Mouse (Mus musculus) gastrocnemius, adult 8-10 months (tissue): ENCODE data around the gene Astn2. TPM values are rescaled to one million over a fixed set of nuclear protein-coding genes. Genes with fewer than 3 reads are reported as not detected.
"Not testable (repeated sequence)": the region's sequence is repeated elsewhere in the genome, so short reads cannot be mapped to it uniquely, and the experiment has no call there.

ENCODE experiments used
- DNase-seq, 2 experiments: peaks; one replicate each; pipeline ENCODE4 v3.0.0; 2022; ENCODE audit warnings: low spot score in 2 of 2
- total RNA-seq, 4 experiments: library from RNA; stranded (reverse); gene quantifications; 2 replicates each; pipeline ENCODE4 v1.2.4; 2022

The Astn2 gene
- total RNA-seq, 4 experiments from 2014 or later, result 0.64 to 0.82 (median 0.74) TPM

DNA sequence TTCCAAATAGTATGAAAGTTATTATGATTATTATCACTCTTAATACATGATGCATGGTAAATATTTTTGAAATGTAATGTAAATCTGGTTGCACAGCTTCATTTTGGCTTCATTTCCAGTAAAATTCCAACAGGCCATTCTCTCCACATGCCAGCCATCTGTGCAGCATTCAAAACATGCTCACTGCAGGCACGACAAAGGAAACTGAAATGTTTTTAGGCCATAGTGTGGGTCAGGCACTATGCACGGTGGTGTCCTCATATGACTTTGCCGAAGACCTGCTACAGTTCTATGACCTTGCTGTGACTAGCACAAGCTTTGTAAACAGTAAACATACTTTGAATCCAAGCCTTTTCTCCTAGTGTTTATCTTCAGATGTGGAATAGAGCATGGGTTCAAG lies 642.3 kb downstream of the Astn2 start:
- no peak for DNase-seq

DNA sequence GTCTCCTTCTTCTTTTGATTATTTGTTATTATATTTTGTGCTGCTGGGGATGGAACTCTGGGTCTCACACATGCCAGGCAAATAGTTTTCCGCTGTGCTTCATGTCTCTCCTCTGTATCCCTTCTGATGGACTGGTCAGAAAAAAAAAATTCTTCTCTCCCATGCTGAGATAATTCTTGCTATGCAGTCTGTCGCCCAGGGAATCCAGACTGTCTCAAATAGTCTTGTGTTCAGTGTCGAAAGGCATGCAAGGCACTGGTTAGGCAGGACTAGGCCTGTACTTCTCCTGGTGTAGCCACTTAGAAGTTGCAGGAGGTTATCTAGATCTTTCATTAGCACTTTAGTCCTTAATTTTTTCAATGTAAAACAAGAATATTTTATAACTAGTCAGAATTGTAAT lies 642.8 kb downstream of the Astn2 start:
- no peak for DNase-seq

DNA sequence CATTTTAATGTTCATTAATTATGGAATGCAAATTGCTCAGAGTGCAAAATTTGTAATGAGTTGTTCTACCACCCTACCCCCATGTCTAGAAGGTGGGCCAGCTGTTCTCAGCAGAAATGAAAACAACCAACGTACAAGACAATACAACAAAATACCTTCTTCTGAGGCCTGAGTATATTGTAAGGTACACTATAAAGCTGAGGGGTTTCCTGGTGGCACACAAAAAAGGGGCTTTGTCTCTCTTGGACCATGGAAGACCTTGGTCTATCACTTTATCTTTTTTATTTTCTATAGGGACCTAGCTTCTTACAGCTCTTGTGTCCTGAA lies 645.6 kb downstream of the Astn2 start:
- no peak for DNase-seq

DNA sequence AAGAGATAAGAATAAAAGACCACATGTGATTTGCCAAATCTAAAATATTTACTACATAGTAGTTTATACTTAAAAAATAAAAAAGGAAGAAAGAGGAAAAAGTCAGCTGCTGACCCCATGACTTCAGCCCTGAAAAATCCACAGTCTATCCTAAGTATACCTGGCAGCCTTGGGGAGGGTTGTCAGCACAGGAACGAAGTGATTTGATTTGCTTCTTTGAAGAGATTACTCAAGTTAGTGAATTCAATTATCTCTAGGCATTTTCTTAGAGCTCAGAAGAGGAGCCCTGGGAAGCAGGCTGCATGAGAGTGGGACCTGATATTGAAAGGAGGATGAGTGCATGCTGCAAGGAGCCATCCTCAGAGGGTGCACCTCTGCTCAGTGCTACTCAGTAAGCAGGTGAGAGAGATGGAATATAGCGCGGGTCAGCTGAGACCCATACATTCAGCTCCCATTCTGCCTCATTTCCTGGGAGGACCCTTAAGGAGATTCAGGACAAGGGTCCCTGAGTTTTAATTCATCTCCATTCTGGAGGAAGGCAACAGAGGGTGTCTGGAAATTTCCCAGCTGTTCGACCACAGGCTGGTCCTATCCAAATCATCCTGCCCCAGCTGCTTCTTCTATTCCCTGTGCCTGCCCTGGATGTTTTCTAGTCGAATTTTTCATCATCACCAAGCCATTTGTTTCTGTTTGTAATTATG lies 646.1 kb downstream of the Astn2 start:
- DNase-seq, result no peak

DNA sequence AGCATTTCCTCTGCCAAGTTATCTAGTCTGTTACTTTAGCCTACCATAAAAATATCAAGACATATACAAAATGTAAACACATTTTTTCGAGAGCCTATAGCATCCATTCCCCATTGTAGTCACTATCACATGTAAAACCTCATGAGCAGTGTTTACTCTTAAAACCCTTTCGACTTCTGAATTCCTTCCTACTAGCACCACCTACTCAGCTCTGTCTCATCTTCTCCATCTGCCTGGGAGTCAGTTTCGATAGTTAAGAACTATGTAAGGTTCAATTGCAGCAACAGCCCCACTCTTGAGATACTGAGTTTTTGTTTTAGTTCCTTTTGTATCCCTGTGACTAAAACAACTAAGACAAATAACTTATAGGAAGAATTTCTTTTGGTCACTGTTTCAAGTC lies 651.5 kb downstream of the Astn2 start:
- DNase-seq, result no peak

DNA sequence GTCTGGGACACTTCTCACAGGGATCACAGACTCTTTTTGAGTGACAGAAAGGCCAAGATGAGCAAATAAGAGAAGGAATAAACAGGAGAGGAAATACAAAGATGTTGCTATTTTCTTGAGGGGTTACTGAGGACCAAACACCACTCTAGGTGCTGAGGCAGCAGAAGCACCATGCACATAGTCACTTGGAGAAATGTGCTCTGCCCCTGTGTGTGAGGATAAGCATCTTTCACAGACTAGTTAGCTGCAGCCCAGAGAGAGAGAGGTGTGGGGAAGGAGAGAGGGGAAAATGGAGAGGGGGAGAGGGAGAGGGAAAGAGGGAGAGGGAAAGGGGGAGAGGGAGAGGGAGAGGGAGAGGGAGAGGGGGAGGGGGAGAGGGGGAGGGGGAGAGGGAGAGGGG lies 659.6 kb downstream of the Astn2 start:
- DNase-seq, result no peak

DNA sequence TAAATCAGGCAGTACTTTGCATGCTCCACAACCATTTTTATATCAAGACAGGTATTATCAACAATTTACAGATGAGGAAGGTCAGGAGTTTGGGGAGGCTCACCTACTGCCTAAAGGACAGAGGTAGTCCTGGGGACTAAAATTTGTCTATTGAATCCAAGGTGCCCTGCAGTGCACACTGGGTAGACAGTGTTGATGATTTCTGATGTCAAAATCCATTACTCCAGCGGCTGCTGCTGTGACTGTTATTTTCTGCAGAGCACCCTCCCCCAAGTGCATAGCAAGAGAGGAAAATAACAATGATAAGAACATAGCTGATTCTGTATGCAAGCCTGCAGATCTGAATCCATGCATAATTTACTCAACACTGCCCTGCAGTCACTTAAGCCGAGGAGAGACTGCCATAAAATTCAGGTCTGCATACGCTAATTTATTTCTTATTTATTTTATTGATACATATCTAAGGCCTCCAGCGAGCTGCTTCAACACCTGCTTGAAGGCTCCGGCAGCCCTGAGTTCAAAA lies 660.3 kb downstream of the Astn2 start:
- no peak for DNase-seq

DNA sequence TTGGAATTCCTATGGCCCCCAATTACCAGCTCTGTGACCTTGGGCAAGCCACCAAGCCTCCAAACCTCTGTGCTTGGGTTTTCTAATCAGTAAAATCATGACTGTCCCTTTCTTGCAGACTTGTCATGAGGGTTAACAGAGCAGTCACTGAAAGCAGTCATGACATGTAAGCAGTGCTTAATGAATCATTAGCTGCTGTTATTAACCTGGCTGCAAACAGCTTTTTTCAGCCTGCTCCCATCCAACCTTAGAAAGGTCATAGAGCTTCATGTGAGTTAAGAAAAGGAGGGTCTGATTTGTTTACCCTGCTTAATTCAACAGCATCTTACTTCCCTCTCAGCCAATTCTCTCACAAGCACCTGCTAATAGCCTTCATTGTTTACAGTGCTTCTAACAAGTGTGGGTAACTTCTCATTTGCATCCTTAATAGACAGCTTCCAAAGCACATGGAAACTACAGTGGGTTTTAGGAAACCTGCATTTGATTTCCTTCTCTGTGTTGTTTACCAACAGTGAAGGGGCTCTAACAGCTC lies 661.2 kb downstream of the Astn2 start:
- no peak for DNase-seq

DNA sequence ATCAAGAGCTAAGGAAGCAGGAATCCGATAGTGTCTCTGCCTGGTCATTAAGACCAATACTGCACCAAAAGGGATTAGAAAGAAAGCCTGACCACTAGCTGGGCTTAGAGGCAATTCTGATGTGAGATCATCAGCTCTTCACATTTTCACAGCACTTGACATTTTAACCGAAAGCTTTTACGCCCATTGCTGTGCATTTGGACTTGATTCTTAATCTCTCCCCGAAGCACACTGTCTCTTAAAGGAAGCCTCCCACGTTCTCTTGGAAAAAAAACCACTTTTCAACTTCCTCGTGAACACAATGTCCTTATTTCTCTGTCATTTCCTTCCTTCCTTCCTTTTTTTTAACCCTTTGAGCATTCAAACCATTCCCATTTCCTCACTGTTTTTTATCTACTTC lies 680.0 kb downstream of the Astn2 start:
- DNase-seq, result no peak

DNA sequence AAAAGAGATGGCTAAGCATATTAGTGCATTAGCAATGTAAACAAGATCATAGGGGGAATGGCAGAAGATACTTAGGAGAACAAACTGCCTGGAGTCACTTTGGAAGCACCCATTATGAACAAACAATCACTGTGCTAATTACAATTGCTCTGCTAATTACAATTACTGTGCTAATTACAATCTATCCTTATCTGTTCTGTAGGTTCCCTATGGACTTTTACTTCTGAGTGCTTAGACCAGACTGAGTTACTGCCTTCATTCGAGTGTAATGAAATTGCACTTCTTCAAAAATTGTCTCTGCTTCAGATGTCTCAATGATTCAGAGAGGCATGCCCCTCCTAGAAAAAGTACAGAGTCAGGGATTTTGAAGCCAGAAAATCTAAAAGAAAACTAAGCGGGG lies 684.8 kb downstream of the Astn2 start:
- DNase-seq, result no peak

DNA sequence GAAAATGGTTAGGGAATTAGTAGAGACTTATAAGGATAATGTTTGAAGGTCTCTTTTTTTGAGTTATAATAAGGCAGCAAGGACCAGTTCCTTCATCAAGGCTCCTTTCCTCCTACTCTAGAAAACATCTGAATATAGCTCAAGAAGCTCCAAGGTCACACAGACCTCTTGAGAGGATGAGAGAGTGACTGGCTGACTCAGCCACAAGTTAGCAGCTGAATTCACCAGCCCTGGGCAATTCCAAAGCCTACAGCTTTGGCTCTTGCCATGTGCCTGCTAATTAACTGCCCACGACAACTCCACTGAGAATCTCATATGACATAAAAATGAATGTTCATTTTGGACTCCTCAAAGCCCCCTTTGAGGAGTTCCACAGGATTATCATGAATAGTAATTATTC lies 686.5 kb downstream of the Astn2 start:
- DNase-seq, result no peak

DNA sequence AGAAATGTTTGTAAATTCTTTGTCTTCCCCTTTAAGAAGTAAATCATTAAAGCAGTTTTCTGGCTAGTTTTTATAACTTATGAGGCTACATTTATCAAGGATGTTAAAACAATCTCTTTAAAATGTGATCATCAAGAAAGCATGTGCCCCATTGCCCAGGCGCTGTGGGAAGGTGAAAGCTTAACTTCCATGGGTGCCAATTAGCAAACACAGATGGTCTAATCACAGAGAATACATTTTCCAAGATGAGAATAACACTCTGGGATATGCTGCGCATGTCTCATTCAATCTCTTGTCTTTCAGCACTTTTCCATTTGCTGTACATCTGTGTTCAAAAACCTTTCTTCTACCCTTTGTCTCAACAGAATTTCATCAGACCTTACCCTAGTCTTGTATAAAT lies 688.3 kb downstream of the Astn2 start:
- DNase-seq, result no peak

DNA sequence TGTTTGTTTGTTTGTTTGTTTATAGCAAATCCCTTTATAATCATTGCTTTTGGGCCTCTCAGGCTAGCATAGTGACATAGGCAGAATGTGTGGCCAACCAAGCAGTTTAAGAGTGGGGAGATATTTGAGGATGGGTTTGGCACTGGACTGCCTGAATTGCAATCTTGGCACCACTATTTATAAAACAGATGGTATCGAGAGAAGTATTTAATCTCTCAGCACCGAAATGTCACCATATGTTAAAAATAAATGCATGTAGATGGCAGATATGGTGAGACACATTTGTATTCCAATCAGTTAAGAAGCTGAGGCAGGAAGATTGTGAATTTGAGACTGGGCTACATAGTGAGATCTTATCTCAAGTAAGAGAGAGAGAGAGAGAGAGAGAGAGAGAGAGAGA lies 692.7 kb downstream of the Astn2 start:
- DNase-seq, result no peak

DNA sequence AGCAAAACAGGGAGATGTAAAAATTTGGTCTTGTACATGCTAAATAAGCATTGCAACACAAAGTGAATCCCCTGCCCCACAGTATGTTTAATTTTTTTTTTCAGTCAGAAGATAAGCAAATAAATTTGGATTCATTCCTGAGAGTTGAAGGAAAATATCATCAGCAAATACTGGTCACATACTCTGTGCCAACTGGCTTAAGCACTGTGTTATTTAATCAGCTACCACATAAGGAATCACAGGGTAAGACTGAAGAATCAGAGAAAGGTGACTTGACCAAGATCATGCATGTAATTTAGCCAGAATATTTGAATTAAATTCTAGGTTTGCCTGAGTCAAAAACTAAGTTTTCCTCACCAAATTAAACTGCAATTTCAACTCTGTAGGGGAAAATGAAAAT lies 693.8 kb downstream of the Astn2 start:
- DNase-seq, result no peak

DNA sequence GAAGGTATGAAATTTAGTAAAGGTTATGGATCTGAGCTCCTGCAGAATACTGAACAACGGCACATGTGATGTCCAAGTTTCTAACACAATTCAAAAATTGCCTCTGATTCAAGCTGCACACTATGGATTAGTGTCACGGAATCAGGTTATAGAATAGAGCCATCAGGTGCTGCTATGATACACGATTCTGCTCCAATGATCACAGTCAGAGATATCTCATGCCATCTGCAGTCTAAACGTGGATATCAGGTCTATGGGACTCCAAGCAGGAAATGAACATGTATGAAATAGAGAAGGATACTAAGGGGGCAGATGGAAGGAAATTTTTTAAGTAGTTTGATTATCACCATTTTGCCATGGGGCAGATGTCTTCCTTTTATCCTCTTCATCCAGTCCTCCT lies 702.6 kb downstream of the Astn2 start:
- DNase-seq, result no peak

DNA sequence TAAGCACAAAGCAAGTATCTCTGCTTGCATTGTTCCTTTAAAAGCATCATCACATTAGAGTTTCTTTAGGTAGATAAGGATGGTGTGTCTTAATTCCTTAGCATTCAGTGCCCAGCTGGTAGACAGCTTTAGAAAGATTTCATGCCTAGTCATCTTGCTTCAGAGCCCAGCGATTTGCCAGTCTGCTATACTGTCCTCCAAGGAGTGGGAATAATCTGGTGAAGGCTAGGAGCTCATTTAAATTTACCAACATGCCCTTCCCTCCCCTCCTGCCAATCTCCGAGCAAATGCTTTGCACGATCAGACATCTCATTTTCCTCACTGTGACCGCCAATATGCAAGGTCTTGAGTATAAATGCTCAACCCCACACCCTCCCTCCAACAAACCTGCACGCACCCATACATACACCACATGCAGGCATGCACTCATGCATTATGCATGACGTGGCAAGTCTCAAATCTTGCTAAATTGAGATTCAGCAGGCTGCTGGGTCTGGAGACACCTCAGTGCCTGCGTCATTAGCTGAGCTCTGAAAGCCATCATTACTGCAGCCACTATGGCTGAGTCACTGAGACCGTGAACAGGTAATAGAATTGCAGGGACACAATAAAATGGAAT lies 704.6 kb downstream of the Astn2 start:
- DNase-seq, result no peak

DNA sequence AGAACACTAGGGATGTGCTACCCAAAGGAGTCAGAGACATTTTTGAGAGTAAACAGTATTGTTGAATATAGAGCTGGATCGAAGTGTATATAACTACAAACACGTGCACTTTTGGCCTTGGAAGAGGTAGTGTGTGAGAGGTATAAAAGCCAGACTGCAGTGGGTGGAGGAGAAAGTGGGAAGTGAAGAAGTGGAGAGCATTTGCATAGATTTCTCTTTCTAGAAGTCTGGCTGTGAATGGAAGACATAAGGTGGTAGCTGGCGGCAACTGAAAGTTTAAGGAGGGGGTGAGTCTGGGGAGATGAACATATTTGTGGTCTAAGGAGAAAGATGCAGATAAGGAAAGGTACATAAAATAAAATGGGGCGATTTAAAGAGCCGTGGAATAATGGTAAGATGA lies 709.2 kb downstream of the Astn2 start:
- DNase-seq, result no peak

DNA sequence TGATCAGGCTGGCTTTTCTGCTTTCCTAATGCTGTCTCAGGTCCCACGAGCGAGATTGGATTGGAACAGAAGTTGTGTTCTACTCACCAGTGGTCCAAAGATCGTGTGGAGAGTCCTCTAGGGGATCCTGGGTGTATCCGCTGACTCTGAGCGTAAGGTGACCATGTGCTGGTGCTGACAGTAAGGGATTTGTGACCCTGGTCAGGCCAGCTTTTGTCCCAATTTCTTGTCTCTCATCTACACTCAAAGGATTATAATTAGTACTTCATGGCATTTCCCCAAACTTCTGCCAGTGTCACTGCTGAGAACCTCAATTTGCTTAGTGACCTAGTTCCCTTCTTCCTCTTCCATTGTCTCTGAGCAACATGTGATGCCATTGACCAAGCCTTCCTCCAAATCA lies 710.4 kb downstream of the Astn2 start:
- DNase-seq, result no peak

DNA sequence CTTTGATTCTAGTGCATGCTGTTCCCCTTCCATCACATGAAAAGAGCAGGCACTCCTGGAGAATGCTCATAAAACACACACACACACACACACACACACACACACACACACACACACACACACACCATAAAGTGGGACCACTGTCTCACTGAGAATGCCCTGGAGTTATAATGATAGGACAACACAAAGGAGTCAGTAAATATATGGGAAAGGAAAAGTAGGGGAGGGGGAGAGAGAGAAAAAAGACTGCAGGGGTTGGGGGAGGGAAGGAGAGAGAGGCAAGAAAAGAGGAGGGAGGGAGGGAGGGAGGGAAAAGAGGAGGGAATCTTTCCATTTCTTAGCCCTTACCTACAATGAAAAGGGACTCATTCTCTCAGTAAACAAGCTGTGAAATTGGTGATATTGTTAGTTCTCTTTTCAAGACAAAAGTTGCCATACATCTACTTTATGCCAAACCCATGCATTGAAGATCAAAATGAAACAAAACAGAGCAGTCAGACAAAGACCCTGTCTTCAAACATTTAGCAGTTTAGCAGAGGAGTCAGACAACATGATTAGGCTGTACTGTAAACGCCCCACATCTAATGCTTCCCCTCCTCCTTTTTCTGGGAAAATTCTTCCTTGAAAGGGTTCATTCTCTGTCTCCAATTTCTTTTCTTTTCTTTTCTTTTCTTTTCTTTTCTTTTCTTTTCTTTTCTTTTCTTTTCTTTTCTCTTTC lies 717.2 kb downstream of the Astn2 start:
- no peak for DNase-seq

DNA sequence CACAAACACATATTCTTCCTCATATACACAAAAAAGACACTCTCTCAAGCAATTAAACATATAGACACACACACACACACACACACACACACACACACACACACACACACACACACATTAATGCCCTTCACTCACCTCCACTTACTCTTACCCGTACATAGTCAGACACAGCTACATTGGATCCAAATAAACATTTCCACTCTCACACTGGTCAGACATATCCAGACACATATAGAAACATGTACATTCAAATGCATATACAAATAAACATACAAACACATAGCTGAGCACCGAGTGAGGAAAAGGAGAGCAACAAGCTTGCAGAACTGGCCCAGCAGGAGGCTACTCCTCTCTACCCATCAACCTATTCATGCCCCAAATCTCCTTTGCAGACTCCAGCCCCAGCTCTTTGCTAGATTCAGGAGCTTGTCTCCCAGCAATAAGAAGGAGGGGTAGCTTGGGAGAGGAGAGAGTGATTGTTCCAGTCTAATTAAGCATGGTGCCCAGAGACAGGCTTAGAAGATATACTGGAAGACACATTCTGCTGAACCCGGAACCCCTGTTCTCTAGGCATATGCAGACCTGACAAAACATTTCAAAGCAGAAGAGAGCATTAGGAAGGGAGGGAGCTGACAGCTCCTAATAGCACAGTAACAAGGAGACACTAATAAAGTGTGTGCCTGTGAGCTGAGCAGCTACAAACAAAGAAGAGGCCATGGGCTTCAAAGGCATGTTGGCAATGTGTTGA lies 718.0 kb downstream of the Astn2 start:
- no peak for DNase-seq

DNA sequence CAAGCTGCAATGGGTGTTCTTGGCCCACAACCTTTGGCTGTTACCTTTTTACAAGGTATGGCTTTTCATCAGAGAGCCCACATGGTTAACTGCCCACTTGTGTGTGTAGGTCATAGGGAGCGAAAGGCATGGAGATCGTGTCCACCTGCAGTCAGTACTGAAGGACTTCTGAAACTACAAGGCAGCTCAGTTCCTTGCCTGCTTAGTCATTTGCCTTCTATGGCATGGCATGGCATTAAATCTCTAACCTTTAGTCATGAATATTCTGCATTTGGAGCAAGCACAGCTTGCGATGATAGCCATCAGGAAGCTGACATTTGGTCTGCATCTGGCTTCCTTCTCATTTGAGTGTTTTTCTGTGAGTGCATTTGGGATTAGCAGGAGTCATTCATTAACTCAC lies 720.0 kb downstream of the Astn2 start:
- no peak for DNase-seq

DNA sequence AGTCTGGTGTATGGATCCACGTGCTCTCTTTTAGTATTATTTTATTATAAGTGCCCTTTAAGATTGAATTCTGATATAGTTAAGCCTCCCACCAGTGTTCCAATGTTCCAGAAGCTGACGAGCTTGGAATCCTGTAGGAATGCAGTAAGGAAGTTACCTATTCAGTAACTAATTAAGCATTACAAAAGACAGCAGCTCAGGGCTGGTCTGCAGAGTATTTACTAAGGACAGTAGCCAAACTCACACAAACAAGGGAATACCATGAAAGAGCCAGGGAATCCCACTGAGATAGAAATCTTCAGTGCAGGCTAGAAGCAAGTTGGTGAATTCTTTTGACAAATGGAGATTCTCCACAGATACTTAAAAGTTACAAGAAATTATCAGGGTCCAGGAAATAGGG lies 724.6 kb downstream of the Astn2 start:
- DNase-seq, result not testable (repeated sequence)
